Mouse (Mus musculus): ENCODE results near the gene Chn2.

DNA sequence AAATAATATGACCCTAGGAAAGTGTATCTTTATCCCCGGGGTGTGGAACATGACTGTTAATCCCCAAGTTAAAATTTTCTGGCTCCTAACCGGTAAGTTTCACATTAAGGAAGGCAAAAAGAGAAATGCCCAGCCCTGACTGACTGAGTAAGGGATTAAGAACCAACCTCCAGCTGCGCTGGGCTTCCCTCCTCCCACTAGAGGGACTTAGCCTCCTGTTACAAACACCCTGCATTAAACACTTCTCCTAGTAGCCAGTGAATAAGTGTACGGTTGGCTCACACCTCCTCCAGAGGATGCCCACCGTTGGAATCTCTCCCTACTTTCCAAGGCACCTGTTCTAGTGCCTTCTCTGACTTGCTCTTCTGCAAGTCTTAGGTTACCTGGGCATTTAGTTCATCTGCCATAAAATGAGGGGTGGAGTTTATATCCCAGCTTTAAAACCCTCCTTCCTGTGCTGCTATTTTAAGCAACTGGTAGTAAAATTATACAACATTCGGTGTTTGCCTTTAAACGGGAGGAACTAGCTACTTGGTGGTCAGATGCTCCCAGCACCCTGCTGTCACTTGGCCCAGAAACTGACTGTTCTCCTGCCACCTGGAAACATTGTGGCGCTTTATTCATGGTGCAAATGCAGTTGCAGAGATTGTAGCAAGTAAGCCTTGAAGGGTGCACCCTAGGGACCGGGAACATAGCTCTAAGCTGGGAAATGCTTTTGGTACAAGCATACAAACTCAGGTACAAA is 294.5 kb downstream of the Chn2 start:
- TF ChIP-seq POLR2A (IDR thresholded peaks at IDR 0.05; ENCODE audit: borderline replicate concordance, extremely low read depth, low read depth, low read length) (no peak), CTCF (IDR thresholded peaks at IDR 0.05; ENCODE audit: insufficient read depth, low read length) (no peak)

Measured in lung, adult 2 months (tissue).